Mouse (Mus musculus): ENCODE results near the gene Fkbp14. TPM values are rescaled to one million over a fixed set of nuclear protein-coding genes. Genes with fewer than 3 reads are reported as not detected.

Gene Fkbp14
- total RNA-seq, 2 experiments from 2014 or later, result 20.9 to 26.6 TPM

DNA sequence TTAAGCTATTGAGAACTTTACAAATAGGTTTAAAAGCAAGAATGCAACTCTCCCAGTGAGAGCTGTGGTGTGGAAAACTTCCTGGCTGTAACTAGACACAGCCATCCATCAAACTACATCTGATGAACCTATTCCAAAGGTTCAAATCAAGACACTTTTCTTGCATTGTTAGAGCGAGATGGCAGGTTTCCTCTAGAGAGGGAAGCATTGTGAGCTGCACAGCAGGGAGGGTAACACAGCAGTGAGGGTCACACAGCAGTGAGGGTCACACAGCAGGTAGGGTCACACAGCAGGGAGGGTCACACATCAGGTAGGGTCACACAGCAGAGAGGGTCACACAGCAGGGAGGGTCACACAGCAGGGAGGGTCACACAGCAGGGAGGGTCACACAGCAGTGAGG is 8.9 kb downstream of the Fkbp14 start:
- DNase-seq, result no peak

DNA sequence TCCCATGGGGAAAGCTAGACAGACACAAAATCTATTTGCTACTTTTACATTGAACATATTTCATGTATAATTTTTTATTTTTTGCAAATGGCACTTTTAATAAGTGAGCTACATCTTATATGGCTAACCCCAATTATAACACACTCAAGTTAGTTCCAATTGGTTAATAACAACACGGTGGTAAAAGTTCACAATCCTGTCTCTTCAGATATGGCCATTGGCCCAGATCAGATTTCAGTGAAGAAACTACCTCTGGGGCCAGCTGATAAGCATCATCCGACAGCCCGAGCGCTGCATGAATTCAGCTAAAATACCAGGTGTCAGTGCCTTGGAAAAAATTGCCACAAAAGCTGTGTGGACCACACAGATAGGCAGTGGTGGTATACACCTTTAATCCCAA is 9.4 kb downstream of the Fkbp14 start:
- no peak for DNase-seq

DNA sequence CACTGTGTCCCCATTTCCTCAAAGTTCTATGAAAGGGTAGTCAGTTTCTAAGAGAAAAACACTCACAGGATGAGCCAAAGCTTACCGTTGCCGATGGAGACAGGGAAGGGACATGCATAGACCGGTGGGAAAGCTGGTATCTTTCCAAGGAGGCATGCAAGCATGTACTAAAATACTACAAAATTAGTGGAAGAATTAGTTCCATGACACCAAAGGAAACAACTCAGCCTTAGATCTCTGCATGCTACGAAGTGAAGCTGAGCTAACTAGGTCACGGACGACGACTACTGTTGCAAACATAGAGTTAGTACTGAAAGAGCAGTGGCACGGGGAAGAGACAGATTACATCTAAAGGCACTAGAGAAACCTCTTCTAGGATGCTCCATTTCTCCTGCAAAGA is 10.2 kb downstream of the Fkbp14 start:
- DNase-seq, result no peak

DNA sequence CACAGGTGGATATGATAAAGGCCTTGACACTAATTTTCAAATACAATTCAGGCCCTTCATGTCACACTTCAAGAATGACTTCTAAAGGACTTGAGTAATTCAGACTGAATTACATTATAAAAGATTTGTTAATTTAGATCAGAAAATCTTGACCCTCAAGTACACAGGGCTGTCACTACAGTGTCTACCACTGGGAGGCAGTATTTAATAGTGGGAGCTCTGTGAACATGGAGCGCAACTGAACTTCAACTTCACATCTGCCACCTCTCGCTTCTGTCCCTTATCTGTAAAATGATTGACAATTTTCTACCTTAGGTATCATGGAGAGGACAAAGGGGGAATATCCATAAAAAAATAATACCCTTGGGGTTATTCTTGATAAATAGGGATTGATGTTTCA is 10.9 kb downstream of the Fkbp14 start:
- peak; percentile 44 for DNase-seq

DNA sequence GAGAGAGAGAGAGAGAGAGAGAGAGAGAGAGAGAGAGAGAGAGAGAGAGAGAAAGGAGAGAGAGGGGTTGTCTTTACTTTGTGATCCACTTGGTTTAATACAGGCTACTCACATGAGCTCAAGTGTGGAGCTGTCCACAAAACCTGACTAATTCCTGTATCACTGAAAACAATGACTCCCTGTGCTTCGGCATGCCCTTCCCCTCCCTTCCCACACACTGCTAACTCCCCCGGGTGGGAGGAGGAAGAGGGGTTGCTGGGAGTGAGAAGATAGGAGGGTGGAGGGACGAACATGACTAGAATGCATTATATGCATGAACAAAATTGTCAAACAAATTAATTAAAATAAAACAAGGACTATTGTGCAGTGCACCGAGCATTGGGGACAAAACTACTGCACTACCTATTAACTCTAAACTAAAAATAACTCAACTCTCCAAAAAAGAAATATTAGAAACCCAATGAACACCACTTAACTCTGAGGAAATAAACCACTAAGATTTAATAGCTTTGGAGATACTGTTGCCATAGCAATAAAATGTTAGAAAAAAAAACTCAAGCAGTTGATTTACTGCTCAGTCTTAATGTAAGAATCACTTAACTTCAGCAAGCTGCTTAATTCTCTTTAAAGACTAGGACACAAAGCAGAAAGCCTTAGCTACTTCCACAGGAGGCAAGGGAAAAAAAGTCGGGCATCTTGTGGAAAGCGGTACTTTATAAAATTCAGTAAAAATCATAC is 23.7 kb downstream of the Fkbp14 start:
- no peak for DNase-seq

DNA sequence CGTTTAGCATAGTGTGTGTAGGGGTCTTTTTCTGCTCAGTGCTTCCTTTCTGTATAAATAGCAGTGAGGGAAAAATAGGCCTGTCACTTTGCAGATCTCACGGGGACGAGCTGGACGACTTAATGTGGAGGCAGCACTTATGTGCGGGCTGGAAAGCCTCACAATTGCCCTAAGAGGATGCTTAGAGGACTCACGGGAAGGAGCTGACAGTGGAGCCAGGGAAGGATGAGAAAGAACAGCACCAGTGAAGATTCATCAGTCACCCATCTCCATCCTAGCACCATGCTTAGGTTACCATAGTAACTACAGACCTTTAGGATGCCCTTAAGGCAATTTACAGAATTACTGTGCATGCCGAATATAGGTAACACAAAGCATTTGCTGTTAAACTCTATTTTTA is 27.3 kb downstream of the Fkbp14 start:
- DNase-seq, result no peak

DNA sequence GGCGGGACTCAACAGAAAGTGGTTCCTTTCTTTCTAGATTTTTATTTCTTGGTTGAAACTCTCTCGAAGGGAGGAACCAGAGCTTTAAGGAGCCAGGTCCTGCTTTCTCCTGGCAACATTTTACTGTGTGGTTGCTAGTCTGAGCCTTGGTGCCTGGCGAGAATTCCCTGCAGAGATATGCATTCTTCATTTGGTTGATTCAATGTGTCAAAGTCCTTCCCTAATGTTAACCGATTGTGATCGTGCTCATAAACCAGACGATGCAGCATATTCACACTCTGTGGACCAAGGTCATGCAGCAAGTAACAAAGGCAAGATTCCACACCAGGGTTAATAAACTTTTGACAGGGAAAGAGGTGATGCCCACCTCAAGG is 30.6 kb downstream of the Fkbp14 start:
- no peak for DNase-seq

DNA sequence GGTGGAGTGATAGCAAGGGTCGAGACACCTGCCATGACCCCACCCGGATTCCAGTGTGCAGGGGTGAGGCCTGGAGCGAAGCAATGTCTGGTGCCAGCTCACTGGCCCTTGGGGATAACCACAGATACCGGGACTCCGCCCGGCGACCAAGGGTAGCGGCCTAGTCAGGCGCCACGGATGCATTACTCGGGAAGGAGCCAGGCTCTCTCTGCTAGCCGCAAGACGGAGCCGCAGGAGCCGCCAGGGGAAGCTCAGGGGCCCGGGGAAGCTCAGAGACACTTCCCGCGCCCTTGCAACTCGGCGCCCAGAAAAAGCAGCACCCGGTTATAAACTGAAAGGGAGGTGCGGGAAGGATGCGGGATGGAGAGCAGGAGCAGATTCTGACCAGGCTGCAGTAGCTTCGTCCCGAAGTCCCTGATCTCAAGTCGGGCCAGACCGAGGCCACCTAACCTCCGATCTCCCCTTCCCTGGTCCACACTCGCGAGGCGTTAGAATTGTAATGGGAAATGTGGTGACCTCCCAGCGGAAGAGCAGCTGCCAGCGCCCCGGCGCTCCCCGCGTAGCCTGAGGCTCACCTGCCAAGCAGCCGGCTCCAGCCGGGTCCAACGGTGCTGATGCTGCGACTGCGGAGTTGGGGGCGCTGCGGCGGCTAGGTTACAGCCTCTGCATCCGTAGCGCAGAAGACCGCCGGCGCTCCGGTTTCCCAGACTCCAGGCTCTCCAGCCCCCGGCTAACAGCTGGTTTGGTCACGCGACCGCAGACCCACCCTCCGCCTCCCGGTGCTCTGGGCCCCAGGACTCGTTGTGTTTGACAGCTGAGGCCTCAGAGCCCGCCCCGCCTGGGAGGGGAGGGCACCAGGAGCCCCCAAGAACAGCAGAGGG is 31.2 kb downstream of the Fkbp14 start, which contains the start of gene Scrn1:
TSS of gene Scrn1 (minus strand) at position 825 of the 881 bp plus-strand sequence.
- DNase-seq, result peak; percentile 62

DNA sequence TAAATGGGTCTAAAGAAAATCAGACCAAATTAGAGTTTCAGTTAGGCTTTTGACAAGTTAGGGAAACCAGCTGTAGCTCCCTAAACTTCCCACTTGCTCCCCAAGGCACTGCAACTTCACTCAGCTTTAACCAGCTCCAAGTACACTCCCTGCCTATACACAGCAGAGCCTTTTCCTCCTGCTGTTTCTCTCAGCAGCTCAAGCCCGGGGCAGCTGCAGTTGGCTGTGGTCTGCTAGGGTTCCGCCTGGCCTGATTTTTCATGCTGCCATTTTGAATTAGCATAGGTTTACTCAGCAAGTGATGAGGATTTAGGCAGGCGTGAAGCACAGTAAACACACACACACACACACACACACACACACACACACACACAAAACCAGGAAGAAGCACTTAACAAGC is 32.1 kb downstream of the Fkbp14 start:
- no peak for DNase-seq

DNA sequence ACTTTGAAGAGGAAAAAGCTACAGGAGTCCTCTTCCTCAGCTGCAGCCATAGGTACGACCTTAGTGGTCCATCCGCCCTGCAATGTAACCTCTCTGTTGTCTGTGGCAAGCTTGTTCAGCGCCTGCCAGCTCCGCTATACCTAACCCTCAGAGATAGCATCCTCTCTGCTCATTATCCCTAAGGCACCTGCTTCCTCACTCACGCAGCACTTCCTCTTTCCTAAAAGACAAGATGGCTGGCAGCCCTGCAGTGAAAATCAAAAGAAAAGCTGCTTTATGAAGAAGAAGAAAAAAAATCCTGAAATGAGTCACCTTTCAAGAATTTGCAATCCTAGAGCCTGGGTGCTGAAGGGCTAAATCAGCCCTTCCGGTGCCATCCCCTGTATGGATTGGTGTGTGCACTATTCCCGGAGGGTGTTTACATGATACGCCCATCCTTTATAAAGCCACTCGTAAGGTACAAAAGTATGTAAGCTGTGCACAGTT is 32.6 kb downstream of the Fkbp14 start:
- DNase-seq, result no peak

DNA sequence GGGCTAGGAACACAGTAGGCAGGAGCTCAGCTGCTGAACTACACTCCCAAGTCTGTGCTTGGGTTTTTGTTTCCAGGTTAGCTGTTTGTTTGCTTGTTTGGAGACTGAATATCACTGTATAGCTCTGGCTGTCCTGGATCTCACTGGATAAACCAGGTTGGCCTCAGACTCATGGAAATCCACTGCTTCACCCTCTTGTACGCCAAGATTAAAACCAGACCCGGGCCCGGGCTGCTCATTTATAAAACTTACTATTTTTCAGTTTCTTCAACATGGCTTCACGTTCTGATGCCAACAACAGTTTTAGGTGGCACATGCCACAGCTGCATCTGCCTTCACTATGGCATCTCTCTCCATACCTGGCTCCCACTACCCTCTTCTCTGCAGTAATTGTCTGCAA is 33.5 kb downstream of the Fkbp14 start:
- no peak for DNase-seq

DNA sequence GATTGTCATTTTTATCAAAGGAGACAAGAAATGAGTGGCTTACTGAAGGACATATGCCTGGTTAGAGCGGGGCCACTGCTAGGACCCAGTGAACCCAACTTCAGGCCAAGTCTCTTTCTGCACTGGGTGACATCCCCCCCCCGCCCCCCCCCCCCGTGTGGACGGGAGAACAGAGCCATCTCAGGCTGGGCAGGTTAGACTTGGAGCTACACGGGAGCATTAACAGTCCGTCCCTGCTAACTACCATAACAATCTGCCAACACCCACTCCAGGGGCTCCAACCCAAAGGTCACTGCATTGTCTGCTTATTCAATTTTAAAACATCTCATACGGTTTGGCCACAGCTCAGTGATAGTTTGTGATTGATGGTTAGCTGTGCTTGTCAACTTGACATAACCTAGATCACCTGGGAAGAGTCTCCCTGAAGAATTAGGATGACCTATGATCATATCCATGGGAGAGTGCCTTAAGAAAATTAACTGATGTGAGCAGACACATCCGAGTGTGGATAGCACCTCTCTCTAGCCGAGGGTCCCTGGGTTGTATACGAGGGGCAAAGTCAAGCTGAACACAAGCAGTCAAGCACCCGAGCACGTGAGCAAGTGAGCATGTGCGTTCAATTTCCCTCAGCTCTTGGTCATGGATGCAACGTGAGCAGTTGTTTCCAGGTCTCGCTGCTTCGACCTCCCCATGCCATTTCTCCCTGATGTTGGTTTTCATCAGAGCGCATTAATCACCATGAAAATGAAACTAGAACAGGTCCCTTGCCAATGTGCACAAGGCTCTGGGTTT is 34.9 kb downstream of the Fkbp14 start:
- no peak for DNase-seq

DNA sequence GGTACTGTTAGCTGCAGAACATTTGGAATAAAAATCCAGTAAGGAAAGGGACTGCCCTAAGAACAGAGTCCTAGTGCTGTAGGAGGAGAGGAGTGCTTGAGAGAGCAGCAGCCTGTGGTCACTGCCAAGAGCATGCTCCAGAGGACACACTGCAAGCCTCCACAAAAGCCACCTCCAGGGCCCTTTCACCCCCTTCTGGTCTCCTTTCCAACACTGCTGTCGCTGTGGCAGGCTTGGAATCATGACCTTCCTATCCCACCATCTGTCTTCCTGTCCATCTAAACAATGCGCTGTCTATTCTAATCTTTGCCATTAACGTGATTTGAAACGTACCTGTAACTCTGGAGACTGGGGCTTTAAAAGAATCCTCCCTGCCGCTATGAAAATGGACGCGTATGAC is 38.6 kb downstream of the Fkbp14 start:
- no peak for DNase-seq

DNA sequence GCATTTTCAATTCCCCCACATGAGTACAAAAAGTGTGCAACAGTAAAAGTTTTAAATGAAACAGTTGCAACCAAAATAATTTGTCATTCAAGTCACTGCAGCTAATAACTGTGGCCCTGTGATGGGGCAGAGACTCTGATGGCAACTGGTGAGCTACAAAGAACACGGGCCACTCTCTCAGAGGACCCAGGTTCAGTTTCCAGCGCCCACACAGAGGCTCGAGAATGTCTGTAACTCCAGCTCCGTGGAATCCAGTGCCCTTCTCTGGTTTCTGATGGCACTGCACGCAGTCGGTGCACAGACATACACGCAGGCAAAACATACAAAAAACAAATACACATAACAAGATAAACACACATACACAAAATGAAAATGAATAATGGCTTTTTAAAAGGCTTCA is 39.4 kb downstream of the Fkbp14 start:
- DNase-seq, result no peak

DNA sequence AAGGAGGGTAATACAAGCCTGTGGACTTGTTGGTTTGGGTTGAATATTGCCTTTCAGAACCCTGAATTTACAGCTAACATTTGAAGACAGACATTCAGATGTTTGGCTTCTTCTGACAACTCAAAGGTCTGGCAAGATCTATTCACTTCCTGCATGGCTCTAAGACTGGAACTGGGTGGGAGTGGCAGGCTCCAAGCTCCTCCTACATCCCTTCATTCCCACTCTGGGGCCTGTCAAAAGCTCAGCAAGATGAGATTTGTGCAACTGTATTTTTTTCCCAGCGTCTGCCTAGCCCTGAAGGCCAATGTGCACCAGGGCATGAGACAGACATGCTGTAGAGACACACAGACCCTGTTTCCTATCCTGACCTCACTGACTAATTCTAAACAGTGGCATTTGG is 41.3 kb downstream of the Fkbp14 start:
- DNase-seq, result no peak

DNA sequence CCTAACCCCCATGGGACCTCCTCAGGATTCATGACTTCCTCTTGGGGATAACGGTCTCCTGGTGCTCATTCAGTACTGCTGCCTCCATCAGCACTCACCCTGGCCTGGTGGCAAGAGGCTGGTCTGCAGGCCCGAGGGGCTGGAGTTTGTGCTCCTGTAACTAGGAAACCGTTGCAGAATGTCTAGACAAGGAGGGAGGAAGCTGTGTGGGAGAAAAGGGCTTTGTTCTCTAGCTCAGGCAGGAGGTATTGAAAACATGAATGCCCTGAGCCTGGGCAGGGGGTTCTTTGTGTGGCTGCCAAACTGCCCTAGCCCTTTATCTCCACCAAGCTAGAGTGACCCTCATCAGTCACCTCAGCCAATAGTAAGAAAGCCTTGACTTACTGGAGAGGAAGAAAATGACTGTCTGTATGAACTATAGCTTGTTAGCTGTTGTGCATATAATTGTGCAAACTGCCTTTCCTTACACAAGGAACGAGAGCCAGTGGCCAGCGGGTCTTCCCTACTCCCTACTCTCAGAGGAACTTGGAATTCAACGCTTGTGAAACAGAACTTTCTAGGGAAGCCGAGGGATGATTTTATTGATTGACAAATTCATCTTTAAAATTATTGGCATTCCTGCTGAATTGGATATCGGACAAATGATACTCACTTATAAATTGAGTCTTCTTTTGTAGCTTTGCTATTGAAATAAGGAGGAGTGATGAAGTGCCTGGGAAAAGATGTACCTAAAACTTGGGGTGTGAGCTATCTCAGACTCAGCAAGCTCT is 42.6 kb downstream of the Fkbp14 start:
- no peak for DNase-seq

DNA sequence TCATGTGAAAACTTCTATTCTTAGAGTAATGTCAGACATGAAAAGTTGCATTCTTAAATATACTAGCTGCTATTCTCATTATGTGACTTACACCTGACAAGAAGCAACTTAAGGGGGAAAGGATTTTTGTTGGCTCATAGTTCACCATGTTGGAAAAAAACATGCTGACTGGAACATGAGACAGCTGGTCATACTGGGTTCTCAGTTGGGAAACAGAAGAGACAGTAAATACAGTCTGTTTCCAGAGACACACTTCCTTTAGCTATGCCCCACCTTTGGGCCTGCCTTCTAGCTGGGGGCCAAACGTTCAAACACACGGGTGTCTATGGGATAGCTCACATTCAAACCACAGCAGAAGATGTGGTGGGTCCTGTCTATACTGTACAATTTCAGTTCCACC is 43.5 kb downstream of the Fkbp14 start:
- no peak for DNase-seq

DNA sequence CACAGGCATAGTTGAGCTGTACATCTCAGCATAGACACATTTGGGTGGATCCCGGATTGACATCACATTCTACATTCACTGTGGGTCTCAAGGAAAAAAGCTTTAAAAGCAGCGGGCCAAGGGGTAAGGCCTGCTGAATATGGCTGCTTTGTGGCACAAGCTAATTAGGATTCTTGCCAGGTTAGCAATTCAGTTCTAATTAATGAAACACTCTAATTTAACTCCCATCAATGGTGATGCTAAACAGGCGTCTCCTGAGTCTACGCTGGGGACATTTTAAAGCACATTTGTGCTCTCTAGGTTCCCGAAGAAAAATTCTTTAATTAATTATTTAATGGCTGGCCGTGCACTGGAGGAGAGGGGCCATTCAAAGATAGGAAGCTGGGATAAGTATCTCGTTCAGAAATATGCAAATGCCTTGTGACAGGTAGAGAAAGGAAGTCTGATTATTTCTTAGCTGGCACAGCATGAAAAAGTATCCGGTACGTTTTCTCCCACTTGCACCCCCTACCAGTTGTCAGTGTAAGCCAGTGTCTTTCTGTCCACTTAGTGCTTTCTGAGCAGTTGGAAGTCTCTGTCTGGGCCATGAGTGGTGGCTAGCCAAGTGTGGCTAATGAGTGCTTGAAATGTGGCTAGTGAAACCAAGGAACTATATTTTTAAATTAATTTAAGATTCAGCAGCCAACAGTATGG is 44.2 kb downstream of the Fkbp14 start:
- no peak for DNase-seq

DNA sequence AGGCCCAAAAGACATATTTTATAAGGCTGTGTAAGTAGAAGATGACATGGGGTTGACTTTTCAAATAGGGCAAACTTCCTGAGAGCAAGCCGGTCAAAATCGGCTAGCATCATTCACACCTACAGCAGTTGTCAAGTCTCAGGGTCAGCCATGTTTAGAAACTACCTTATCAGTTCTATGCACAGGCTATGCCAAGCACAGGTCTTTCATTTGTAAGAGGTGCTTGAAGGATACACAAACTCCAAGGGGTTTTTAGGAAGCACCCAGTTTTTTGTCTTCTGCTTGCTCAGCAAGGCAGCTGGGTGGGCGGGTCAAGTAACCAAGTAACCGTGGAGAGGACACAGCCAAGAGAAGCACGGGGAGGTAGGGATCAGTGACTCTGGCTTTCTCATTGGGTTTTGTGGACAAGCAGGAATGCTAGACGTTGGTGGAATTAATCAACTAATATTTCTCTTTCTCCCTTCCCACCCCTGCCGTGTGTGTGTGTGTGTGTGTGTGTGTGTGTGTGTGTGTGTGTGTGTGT is 46.2 kb downstream of the Fkbp14 start:
- DNase-seq, result no peak

DNA sequence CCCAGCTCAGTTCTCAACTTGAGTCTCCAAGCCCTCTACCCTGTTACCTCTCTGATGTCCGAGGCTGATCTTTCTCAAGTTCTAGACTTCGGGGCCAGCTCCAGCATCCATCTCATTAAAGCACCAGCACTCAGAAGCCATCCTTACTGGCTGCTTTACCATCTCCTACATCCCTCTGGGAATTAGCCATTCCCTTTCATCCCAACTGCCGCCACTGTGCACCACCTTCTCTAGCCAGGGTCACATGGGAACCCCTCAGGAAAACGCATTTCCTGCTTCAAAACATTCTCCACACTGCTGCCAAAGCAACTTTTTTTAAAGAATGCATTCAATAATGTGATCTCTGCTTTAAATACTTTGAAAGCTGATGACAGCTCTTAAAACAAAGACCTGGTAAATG is 47.8 kb downstream of the Fkbp14 start:
- DNase-seq, result no peak
